Mouse (Mus musculus) MEL (cell line): ENCODE measurements around the gene Rapgef4. TPM values are rescaled to one million over a fixed set of nuclear protein-coding genes. Genes with fewer than 3 reads are reported as not detected.

Experiments
- DNase-seq: peaks from one replicate; pipeline ENCODE4 v3.0.0; 2011; ENCODE audit warnings: low read depth, low spot score
- H3K27ac ChIP-seq: 2 replicates; pipeline ENCODE4 v1.5.1; 2012; ENCODE audit warnings: low read depth, mild to moderate bottlenecking, control low read depth, low read length, moderate library complexity; ENCODE audit not compliant: control insufficient read depth
- H3K27me3 ChIP-seq, 2 experiments: fragments of 150-350 bp in 1 of 2; sonication (generic) in 1 of 2; 2 replicates each; pipeline ENCODE4 v1.6.1; 2012; ENCODE audit warnings: low read length in 2 of 2, mild to moderate bottlenecking in 2 of 2, improper control_type of control experiment in 1 of 2, moderate library complexity in 1 of 2; ENCODE audit not compliant: insufficient read depth in 2 of 2, control insufficient read depth in 1 of 2
- H3K36me3 ChIP-seq, 2 experiments: 2 replicates each; pipeline ENCODE4 v1.6.1; 2012 to 2014; ENCODE audit warnings: low read length in 2 of 2, improper control_type of control experiment in 1 of 2, inconsistent platforms in 1 of 2, mild to moderate bottlenecking in 1 of 2; ENCODE audit not compliant: insufficient read depth in 2 of 2, control insufficient read depth in 1 of 2
- H3K4me1 ChIP-seq, 2 experiments: fragments of 150-350 bp in 1 of 2; sonication (generic) in 1 of 2; 2 replicates each; pipeline ENCODE4 v1.6.1; 2012; ENCODE audit warnings: low read length in 2 of 2, improper control_type of control experiment in 1 of 2, mild to moderate bottlenecking in 1 of 2; ENCODE audit not compliant: insufficient read depth in 2 of 2, control insufficient read depth in 1 of 2
- H3K4me3 ChIP-seq, 2 experiments: fragments of 150-350 bp in 1 of 2; sonication (generic) in 1 of 2; 2 replicates each; pipeline ENCODE4 v1.5.1; 2012; ENCODE audit warnings: low read depth in 2 of 2, low read length in 2 of 2, mild to moderate bottlenecking in 2 of 2, moderate library complexity in 2 of 2, control low read depth in 1 of 2, improper control_type of control experiment in 1 of 2; ENCODE audit not compliant: control insufficient read depth in 1 of 2, insufficient read depth in 1 of 2
- H3K79me2 ChIP-seq: 2 replicates; pipeline ENCODE4 v1.6.1; 2012; ENCODE audit warnings: mild to moderate bottlenecking, low read length, moderate library complexity; ENCODE audit not compliant: control insufficient read depth, poor library complexity, insufficient read depth
- H3K9ac ChIP-seq: 2 replicates; pipeline ENCODE4 v1.6.1; 2012; ENCODE audit warnings: low read depth, mild to moderate bottlenecking, control low read depth, low read length, moderate library complexity; ENCODE audit not compliant: control insufficient read depth, poor library complexity, severe bottlenecking
- H3K9me3 ChIP-seq: fragments of 150-350 bp; sonication (generic); replicated peaks from 2 replicates; pipeline ENCODE4 v1.6.1; 2012; ENCODE audit warnings: mild to moderate bottlenecking, low read length, improper control_type of control experiment, moderate library complexity; ENCODE audit not compliant: insufficient read depth
- BHLHE40 ChIP-seq: IDR thresholded peaks from 2 replicates; pipeline ENCODE4 v1.6.1; 2012; ENCODE audit warnings: low read depth, mild to moderate bottlenecking, inconsistent platforms, low read length, improper control_type of control experiment, borderline replicate concordance
- CTCF ChIP-seq, 3 experiments: IDR thresholded peaks in 2 of 3; conservative IDR thresholded peaks in 1 of 3; 2 replicates each; pipeline ENCODE4 v1.5.1; 2011 to 2012; ENCODE audit warnings: low read length in 3 of 3, low read depth in 2 of 3, mild to moderate bottlenecking in 2 of 3, improper control_type of control experiment in 1 of 3, inconsistent platforms in 1 of 3, mixed read lengths in 1 of 3, moderate library complexity in 1 of 3; ENCODE audit not compliant: control insufficient read depth in 1 of 3, insufficient read depth in 1 of 3, poor library complexity in 1 of 3, severe bottlenecking in 1 of 3
- E2F4 ChIP-seq: IDR thresholded peaks from 2 replicates; pipeline ENCODE4 v1.6.1; 2011; ENCODE audit warnings: low read depth, low read length, improper control_type of control experiment, borderline replicate concordance
- ELF1 ChIP-seq: IDR thresholded peaks from 2 replicates; pipeline ENCODE4 v1.6.1; 2014; ENCODE audit warnings: low read depth, mild to moderate bottlenecking, inconsistent platforms, low read length, improper control_type of control experiment, moderate library complexity
- ETS1 ChIP-seq: IDR thresholded peaks from 2 replicates; pipeline ENCODE4 v1.6.1; 2012; ENCODE audit warnings: low read depth, mild to moderate bottlenecking, inconsistent platforms, low read length, improper control_type of control experiment, moderate library complexity
- GABPA ChIP-seq: IDR thresholded peaks from 2 replicates; pipeline ENCODE4 v1.6.1; 2012; ENCODE audit warnings: low read depth, mild to moderate bottlenecking, inconsistent platforms, low read length, improper control_type of control experiment, moderate library complexity
- GATA1 ChIP-seq: IDR thresholded peaks from 2 replicates; pipeline ENCODE4 v1.6.1; 2011; ENCODE audit warnings: low read depth, low read length, improper control_type of control experiment
- HCFC1 ChIP-seq: IDR thresholded peaks from 2 replicates; pipeline ENCODE4 v1.6.1; 2012; ENCODE audit warnings: low read depth, mild to moderate bottlenecking, inconsistent platforms, low read length, improper control_type of control experiment, moderate library complexity
- KAT2A ChIP-seq: conservative IDR thresholded peaks from 2 replicates; pipeline ENCODE4 v1.6.1; 2012; ENCODE audit warnings: low read depth, low read length, improper control_type of control experiment, inconsistent platforms
- MAZ ChIP-seq: IDR thresholded peaks from 2 replicates; pipeline ENCODE4 v1.6.1; 2012; ENCODE audit warnings: low read depth, mild to moderate bottlenecking, inconsistent platforms, low read length, improper control_type of control experiment
- MEF2A ChIP-seq: IDR thresholded peaks from 2 replicates; pipeline ENCODE4 v1.6.1; 2014; ENCODE audit warnings: low read depth, mild to moderate bottlenecking, inconsistent platforms, low read length, improper control_type of control experiment; ENCODE audit not compliant: poor library complexity, insufficient replicate concordance, severe bottlenecking; ENCODE audit errors: extremely low read depth
- MXI1 ChIP-seq: IDR thresholded peaks from 2 replicates; pipeline ENCODE4 v1.6.1; 2011; ENCODE audit warnings: mild to moderate bottlenecking, low read depth, low read length, improper control_type of control experiment
- MYB ChIP-seq: IDR thresholded peaks from 2 replicates; pipeline ENCODE4 v1.6.1; 2011; ENCODE audit warnings: mild to moderate bottlenecking, low read depth, low read length, improper control_type of control experiment
- NRF1 ChIP-seq: IDR thresholded peaks from 2 replicates; pipeline ENCODE4 v1.6.1; 2014; ENCODE audit warnings: low read depth, mild to moderate bottlenecking, inconsistent platforms, low read length, improper control_type of control experiment, moderate library complexity; ENCODE audit not compliant: poor library complexity, insufficient read depth, severe bottlenecking
- RAD21 ChIP-seq: IDR thresholded peaks from 2 replicates; pipeline ENCODE4 v1.6.1; 2011; ENCODE audit warnings: mild to moderate bottlenecking, low read depth, low read length, improper control_type of control experiment
- RCOR1 ChIP-seq: IDR thresholded peaks from 2 replicates; pipeline ENCODE4 v1.6.1; 2012; ENCODE audit warnings: low read depth, mild to moderate bottlenecking, inconsistent platforms, low read length, improper control_type of control experiment
- SIN3A ChIP-seq: IDR thresholded peaks from 2 replicates; pipeline ENCODE4 v1.6.1; 2012; ENCODE audit warnings: low read length, improper control_type of control experiment, inconsistent platforms
- TCF12 ChIP-seq: IDR thresholded peaks from 2 replicates; pipeline ENCODE4 v1.6.1; 2014; ENCODE audit warnings: low read depth, mild to moderate bottlenecking, inconsistent platforms, low read length, improper control_type of control experiment, moderate library complexity
- USF1 ChIP-seq: IDR thresholded peaks from 2 replicates; pipeline ENCODE4 v1.6.1; 2014; ENCODE audit warnings: low read depth, mild to moderate bottlenecking, inconsistent platforms, low read length, improper control_type of control experiment, moderate library complexity
- ZC3H11A ChIP-seq: IDR thresholded peaks from 2 replicates; pipeline ENCODE4 v1.6.1; 2012; ENCODE audit warnings: low read depth, mild to moderate bottlenecking, inconsistent platforms, low read length, improper control_type of control experiment
- ZMIZ1 ChIP-seq: IDR thresholded peaks from 2 replicates; pipeline ENCODE4 v1.6.1; 2012; ENCODE audit warnings: low read depth, mild to moderate bottlenecking, inconsistent platforms, low read length, improper control_type of control experiment, moderate library complexity
- polyA plus RNA-seq, 2 experiments: library from polyadenylated mRNA; stranded (reverse) in 1 of 2; unstranded in 1 of 2; fragments of >175 nt in 1 of 2; fragments of >200 nt in 1 of 2; gene quantifications; 2 replicates each; pipeline versions ENCODE4 v1.2.1 to v1.2.4; 2012; ENCODE audit warnings: low replicate concordance in 2 of 2, low read depth in 1 of 2; ENCODE audit not compliant: insufficient read length in 2 of 2, insufficient read depth in 1 of 2, missing spikeins in 1 of 2
- total RNA-seq: library from RNA; depleted of rRNA; stranded (reverse); fragments of 300-350 nt; gene quantifications from 2 replicates; pipeline ENCODE4 v1.2.3, GENCODE M21; 2012

The Rapgef4 gene
- total and polyA plus RNA-seq, 3 experiments = not detected

- no peak for DNase-seq
- no peaks in the 10 kb centered on the region for H3K36me3 ChIP-seq
- peaks cover 0 to 4% of the 10 kb centered on the region in 2 experiments; a peak in 3 of 4 replicates for H3K27me3 ChIP-seq
- no peak overlapping the region for H3K27ac ChIP-seq
- H3K4me3 ChIP-seq = no peak overlapping the region
- no peaks in the 10 kb centered on the region for H3K79me2 ChIP-seq
- H3K9ac ChIP-seq = no peak overlapping the region
- H3K4me1 ChIP-seq = 0 out of 4 replicates have a peak, but pooled peaks cover 0 to 2% of the 10 kb centered on the region in 2 experiments
- TF ChIP-seq RCOR1 (no peak), MEF2A (no peak), GATA1 (no peak), MXI1 (no peak), ZC3H11A (no peak), CTCF (IDR thresholded peaks at IDR 0.05 in 2 of 3, conservative IDR thresholded peaks at IDR 0.05 in 1 of 3; ENCODE audit: control insufficient read depth in 1 of 3, insufficient read depth in 1 of 3, low read depth in 2 of 3, low read length in 3 of 3, poor library complexity in 1 of 3, severe bottlenecking in 1 of 3) (no peak), ELF1 (no peak), NRF1 (no peak), GABPA (no peak), SIN3A (no peak), ETS1 (no peak), TCF12 (no peak), BHLHE40 (no peak), E2F4 (no peak), MYB (no peak), KAT2A (no peak), RAD21 (no peak), ZMIZ1 (no peak)
- H3K9me3 ChIP-seq = no peaks in the 10 kb centered on the region
These were observed 141.6 kb downstream of the Rapgef4 start for GRCm38 (mm10) chr2:72122410-72123223.

- Histone ChIP-seq H3K79me2 (no peaks in the 10 kb centered on the region), H3K27ac (no peak overlapping the region), H3K4me1 (no peaks in the 10 kb centered on the region), H3K27me3 (peaks cover 0 to 4% of the 10 kb centered on the region in 2 experiments; a peak in 3 of 4 replicates), H3K9me3 (no peaks in the 10 kb centered on the region), H3K9ac (no peak overlapping the region), H3K36me3 (no peaks in the 10 kb centered on the region), H3K4me3 (no peak overlapping the region)
- TF ChIP-seq USF1 (no peak), GATA1 (no peak), HCFC1 (no peak), SIN3A (no peak), RAD21 (no peak), MXI1 (no peak), MAZ (no peak)
- DNase-seq = no peak
These were observed 142.8 kb downstream of the Rapgef4 start for GRCm38 (mm10) chr2:72123851-72124250.
